Mouse (Mus musculus) embryo, embryonic 10.5 days (tissue): ENCODE measurements around the gene Pex6.
"Not testable (repeated sequence)": the region's sequence is repeated elsewhere in the genome, so short reads cannot be mapped to it uniquely, and the experiment has no call there.

Experiments
- DNase-seq: peaks from one replicate; pipeline ENCODE4 v3.0.0-alpha.2; 2015; ENCODE audit warnings: low spot score

The Pex6 gene

GRCm38 (mm10) chr17:46735287-46735686 is 24.0 kb downstream of the Pex6 start:
- DNase-seq = no peak

GRCm38 (mm10) chr17:46736160-46736559 is 24.9 kb downstream of the Pex6 start:
- DNase-seq = peak; percentile 50

GRCm38 (mm10) chr17:46741305-46741704 is 30.0 kb downstream of the Pex6 start:
- no peak for DNase-seq

- DNase-seq = no peak
These were observed 31.7 kb downstream of the Pex6 start for GRCm38 (mm10) chr17:46742986-46743385.

GRCm38 (mm10) chr17:46745506-46745905 is 34.2 kb downstream of the Pex6 start:
- no peak for DNase-seq

- no peak for DNase-seq
These were observed 36.0 kb downstream of the Pex6 start for GRCm38 (mm10) chr17:46747234-46747633.

- no peak for DNase-seq
These were observed 36.5 kb downstream of the Pex6 start for GRCm38 (mm10) chr17:46747806-46748205.

GRCm38 (mm10) chr17:46749282-46749681 is 38.0 kb downstream of the Pex6 start:
- no peak for DNase-seq

GRCm38 (mm10) chr17:46750580-46750979 is 39.3 kb downstream of the Pex6 start:
- DNase-seq = no peak

- DNase-seq = peak; percentile 19
These were observed 40.0 kb downstream of the Pex6 start for GRCm38 (mm10) chr17:46751056-46751793.

- DNase-seq = peak; percentile 99
These were observed 40.7 kb downstream of the Pex6 start, which contains the start of gene Cnpy3 for GRCm38 (mm10) chr17:46751794-46752556. Gene Cnpy3 (minus strand): TSS chr17:46752214.

- DNase-seq = no peak
These were observed 47.5 kb downstream of the Pex6 start for GRCm38 (mm10) chr17:46758753-46759152.

- no peak for DNase-seq
These were observed 52.3 kb downstream of the Pex6 start, which contains the start of gene Ptcra for GRCm38 (mm10) chr17:46763544-46763943. Gene Ptcra (minus strand): TSS chr17:46763712.

GRCm38 (mm10) chr17:46764916-46765315 is 53.7 kb downstream of the Pex6 start:
- DNase-seq = not testable (repeated sequence)

- DNase-seq = no peak
These were observed 56.6 kb downstream of the Pex6 start for GRCm38 (mm10) chr17:46767868-46768267.

- no peak for DNase-seq
These were observed 59.3 kb downstream of the Pex6 start for GRCm38 (mm10) chr17:46770546-46770945.

GRCm38 (mm10) chr17:46771025-46771424 is 59.8 kb downstream of the Pex6 start:
- DNase-seq = peak; percentile 30

GRCm38 (mm10) chr17:46771616-46772015 is 60.4 kb downstream of the Pex6 start:
- DNase-seq = no peak

GRCm38 (mm10) chr17:46772038-46772403 is 60.8 kb downstream of the Pex6 start:
- DNase-seq = no peak

GRCm38 (mm10) chr17:46772404-46773277 is 61.4 kb downstream of the Pex6 start, which contains the start of gene 2310039H08Rik:
Gene 2310039H08Rik (plus strand): TSS chr17:46772635.
- DNase-seq = peak; percentile 93

- peak; percentile 52 for DNase-seq
These were observed 62.2 kb downstream of the Pex6 start for GRCm38 (mm10) chr17:46773278-46774130.
